ENCODE assay signal across 19 mouse cellular contexts in genomic region chr11:88002738-88003137, GRCm38 (mm10).
"Had no signal": no experiment of that assay in that cellular context is flagged by ENCODE, and none has a peak within 500 bp of the region (broad histone marks: within the 10 kb centered on the region; RNA-seq: fewer than 3 reads in every experiment).

No protein-coding gene starts in this region.

- H3K27me3 ChIP-seq: liver, embryonic 13.5 days; liver, embryonic 15.5 days; lung, embryonic 15.5 days; midbrain, embryonic 13.5 days; midbrain, embryonic 15.5 days; neural tube, embryonic 12.5 days; stomach, embryonic 15.5 days had no signal

- ATAC-seq: liver, postnatal 0 days; lung, postnatal 0 days; midbrain, embryonic 13.5 days; midbrain, embryonic 15.5 days had no signal

- H3K4me2 ChIP-seq: liver, embryonic 13.5 days; liver, embryonic 15.5 days; lung, embryonic 15.5 days; midbrain, embryonic 11.5 days; midbrain, embryonic 13.5 days; midbrain, embryonic 15.5 days; neural tube, embryonic 12.5 days; stomach, embryonic 15.5 days had no signal

- H3K4me3 ChIP-seq: liver, embryonic 13.5 days; liver, embryonic 15.5 days; lung, embryonic 15.5 days; megakaryocyte, embryonic 14.5 days; midbrain, embryonic 13.5 days; midbrain, embryonic 15.5 days; neural tube, embryonic 12.5 days; stomach, embryonic 15.5 days had no signal

- H3K36me3 ChIP-seq: liver, embryonic 13.5 days; liver, embryonic 15.5 days; lung, embryonic 15.5 days; stomach, embryonic 15.5 days had no signal

- DNase-seq: liver, embryonic 13.5 days; liver, postnatal 0 days; lung, adult 2 months; lung, postnatal 14 days; lung, postnatal 36 days; right cerebral cortex, postnatal 14 days; thymus, adult 2 months; thymus, postnatal 25 days; thymus, postnatal 4 days had no signal

- H3K9me3 ChIP-seq: liver, embryonic 13.5 days; liver, embryonic 15.5 days; lung, embryonic 15.5 days; midbrain, embryonic 13.5 days; midbrain, embryonic 15.5 days; neural tube, embryonic 12.5 days; stomach, embryonic 15.5 days had no signal

- H3K4me1 ChIP-seq: liver, embryonic 13.5 days; liver, embryonic 15.5 days; lung, embryonic 15.5 days; midbrain, embryonic 15.5 days; neural tube, embryonic 12.5 days; stomach, embryonic 15.5 days had no signal

- H3K9ac ChIP-seq: liver, embryonic 13.5 days; liver, embryonic 15.5 days; liver, postnatal 0 days; lung, embryonic 15.5 days; midbrain, embryonic 13.5 days; midbrain, embryonic 15.5 days; neural tube, embryonic 12.5 days; stomach, embryonic 15.5 days had no signal

- H3K27ac ChIP-seq: liver, embryonic 13.5 days; liver, embryonic 15.5 days; lung, embryonic 15.5 days; macrophage; midbrain, embryonic 13.5 days; midbrain, embryonic 15.5 days; neural tube, embryonic 12.5 days; stomach, embryonic 15.5 days had no signal
